Mouse (Mus musculus): ENCODE measurements at regions not wholly inside any gene's neighbourhood (a gene's known extent, or its start where the extent isn't known, plus 50 kb on each side); places are given as distances from the start of the nearest gene placed in this dataset.
A peak's percentile ranks its signal among the peaks of the same experiment; 100 is the strongest.

GRCm38 (mm10) chr5:73902470-73903218 lies 165.6 kb downstream of the Usp46 start:
- Histone ChIP-seq H3K4me3 (ENCODE audit: low read depth, low read length) (no peak overlapping the region), H3K27ac (replicated peaks; ENCODE audit: low read depth, low read length) (peak overlapping the region; percentile 65), H3K27me3 (ENCODE audit: control insufficient read depth, insufficient read depth, low read length) (no peaks in the 10 kb centered on the region), H3K9ac (ENCODE audit: low read length) (no peak overlapping the region), H3K4me2 (ENCODE audit: low read depth, severe bottlenecking) (no peak overlapping the region), H3K9me3 (ENCODE audit: control insufficient read depth, low read length) (no peaks in the 10 kb centered on the region), H3K4me1 (ENCODE audit: control insufficient read depth, insufficient read depth, low read length) (peaks cover 9% of the 10 kb centered on the region), H3K36me3 (ENCODE audit: control insufficient read depth, insufficient read depth, low read length) (no peaks in the 10 kb centered on the region)
- ATAC-seq (ENCODE audit: insufficient number of reproducible peaks, low FRiP score, low TSS enrichment, low read depth) (no peak), DNase-seq (ENCODE audit: low spot score) (peak; percentile 33)
- WGBS: 47% methylated on average over 7 of the region's 7 CpGs

GRCm38 (mm10) chr5:73903219-73903570 lies 165.0 kb downstream of the Usp46 start:
- Histone ChIP-seq H3K9me3 (ENCODE audit: control insufficient read depth, low read length) (no peaks in the 10 kb centered on the region), H3K4me3 (ENCODE audit: low read depth, low read length) (no peak overlapping the region), H3K36me3 (ENCODE audit: control insufficient read depth, insufficient read depth, low read length) (no peaks in the 10 kb centered on the region), H3K27ac (replicated peaks; ENCODE audit: low read depth, low read length) (peak overlapping the region; percentile 65), H3K4me1 (ENCODE audit: control insufficient read depth, insufficient read depth, low read length) (peaks cover 9% of the 10 kb centered on the region), H3K9ac (ENCODE audit: low read length) (no peak overlapping the region), H3K4me2 (ENCODE audit: low read depth, severe bottlenecking) (no peak overlapping the region), H3K27me3 (ENCODE audit: control insufficient read depth, insufficient read depth, low read length) (no peaks in the 10 kb centered on the region)
- ATAC-seq (ENCODE audit: insufficient number of reproducible peaks, low FRiP score, low TSS enrichment, low read depth): no peak
- peak; percentile 26 for DNase-seq (ENCODE audit: low spot score)
- 60% methylated on average over 8 of the region's 8 CpGs for WGBS

- H3K9me3 ChIP-seq (ENCODE audit: control insufficient read depth, low read length): no peaks in the 10 kb centered on the region
- H3K4me2 ChIP-seq (ENCODE audit: low read depth, severe bottlenecking): no peak overlapping the region
- H3K4me3 ChIP-seq (ENCODE audit: low read depth, low read length): no peak overlapping the region
- H3K4me1 ChIP-seq (ENCODE audit: control insufficient read depth, insufficient read depth, low read length): peaks cover 9% of the 10 kb centered on the region
- no peaks in the 10 kb centered on the region for H3K36me3 ChIP-seq (ENCODE audit: control insufficient read depth, insufficient read depth, low read length)
- ATAC-seq (ENCODE audit: insufficient number of reproducible peaks, low FRiP score, low TSS enrichment, low read depth) (no peak), DNase-seq (ENCODE audit: low spot score) (no peak)
- H3K27me3 ChIP-seq (ENCODE audit: control insufficient read depth, insufficient read depth, low read length): no peaks in the 10 kb centered on the region
- H3K9ac ChIP-seq (ENCODE audit: low read length): no peak overlapping the region
- 93% methylated on average over 8 of the region's 8 CpGs for WGBS
- no peak overlapping the region for H3K27ac ChIP-seq (replicated peaks; ENCODE audit: low read depth, low read length)
These were observed 164.0 kb downstream of the Usp46 start for GRCm38 (mm10) chr5:73904146-73904811.

- Histone ChIP-seq H3K27ac (replicated peaks; ENCODE audit: low read depth, low read length) (no peak overlapping the region), H3K4me2 (ENCODE audit: low read depth, severe bottlenecking) (no peak overlapping the region), H3K9ac (ENCODE audit: low read length) (no peak overlapping the region), H3K27me3 (ENCODE audit: control insufficient read depth, insufficient read depth, low read length) (no peaks in the 10 kb centered on the region), H3K4me1 (ENCODE audit: control insufficient read depth, insufficient read depth, low read length) (no peaks in the 10 kb centered on the region; the same call in 1 of the 2 replicates), H3K9me3 (ENCODE audit: control insufficient read depth, low read length) (no peaks in the 10 kb centered on the region), H3K36me3 (ENCODE audit: control insufficient read depth, insufficient read depth, low read length) (no peaks in the 10 kb centered on the region), H3K4me3 (ENCODE audit: low read depth, low read length) (no peak overlapping the region)
- ATAC-seq (ENCODE audit: insufficient number of reproducible peaks, low FRiP score, low TSS enrichment, low read depth): no peak
- 58% methylated on average over 1 of the region's 1 CpGs for WGBS
- DNase-seq (ENCODE audit: low spot score): no peak
These were observed 156.1 kb downstream of the Usp46 start for GRCm38 (mm10) chr5:73912149-73912548.

- Histone ChIP-seq H3K27me3 (ENCODE audit: control insufficient read depth, insufficient read depth, low read length) (no peaks in the 10 kb centered on the region), H3K36me3 (ENCODE audit: control insufficient read depth, insufficient read depth, low read length) (no peaks in the 10 kb centered on the region), H3K9me3 (ENCODE audit: control insufficient read depth, low read length) (no peaks in the 10 kb centered on the region), H3K4me1 (ENCODE audit: control insufficient read depth, insufficient read depth, low read length) (peaks cover 4% of the 10 kb centered on the region; the same call in 1 of the 2 replicates), H3K9ac (ENCODE audit: low read length) (no peak overlapping the region), H3K4me3 (ENCODE audit: low read depth, low read length) (no peak overlapping the region), H3K4me2 (ENCODE audit: low read depth, severe bottlenecking) (no peak overlapping the region), H3K27ac (replicated peaks; ENCODE audit: low read depth, low read length) (no peak overlapping the region)
- no peak for ATAC-seq (ENCODE audit: insufficient number of reproducible peaks, low FRiP score, low TSS enrichment, low read depth)
- DNase-seq (ENCODE audit: low spot score): no peak
- 53% methylated on average over 6 of the region's 6 CpGs for WGBS
These were observed 155.1 kb downstream of the Usp46 start for GRCm38 (mm10) chr5:73913116-73913515.

GRCm38 (mm10) chr5:73918011-73918410 lies 150.2 kb downstream of the Usp46 start:
- no peak for ATAC-seq (ENCODE audit: insufficient number of reproducible peaks, low FRiP score, low TSS enrichment, low read depth)
- Histone ChIP-seq H3K27me3 (ENCODE audit: control insufficient read depth, insufficient read depth, low read length) (no peaks in the 10 kb centered on the region), H3K36me3 (ENCODE audit: control insufficient read depth, insufficient read depth, low read length) (no peaks in the 10 kb centered on the region), H3K4me1 (ENCODE audit: control insufficient read depth, insufficient read depth, low read length) (peaks cover 4% of the 10 kb centered on the region; the same call in 1 of the 2 replicates), H3K4me2 (ENCODE audit: low read depth, severe bottlenecking) (no peak overlapping the region), H3K9me3 (ENCODE audit: control insufficient read depth, low read length) (no peaks in the 10 kb centered on the region), H3K9ac (ENCODE audit: low read length) (no peak overlapping the region), H3K27ac (replicated peaks; ENCODE audit: low read depth, low read length) (no peak overlapping the region), H3K4me3 (ENCODE audit: low read depth, low read length) (no peak overlapping the region)
- no peak for DNase-seq (ENCODE audit: low spot score)
- 14% methylated on average over 2 of the region's 2 CpGs for whole genome bisulfite sequencing

GRCm38 (mm10) chr5:73919936-73920335 lies 148.3 kb downstream of the Usp46 start:
- Histone ChIP-seq H3K4me3 (ENCODE audit: low read depth, low read length) (no peak overlapping the region), H3K4me2 (ENCODE audit: low read depth, severe bottlenecking) (no peak overlapping the region), H3K9ac (ENCODE audit: low read length) (no peak overlapping the region), H3K27me3 (ENCODE audit: control insufficient read depth, insufficient read depth, low read length) (no peaks in the 10 kb centered on the region), H3K4me1 (ENCODE audit: control insufficient read depth, insufficient read depth, low read length) (0 out of 2 replicates have a peak, but pooled peaks cover 4% of the 10 kb centered on the region), H3K9me3 (ENCODE audit: control insufficient read depth, low read length) (no peaks in the 10 kb centered on the region), H3K27ac (replicated peaks; ENCODE audit: low read depth, low read length) (no peak overlapping the region), H3K36me3 (ENCODE audit: control insufficient read depth, insufficient read depth, low read length) (no peaks in the 10 kb centered on the region)
- ATAC-seq (ENCODE audit: insufficient number of reproducible peaks, low FRiP score, low TSS enrichment, low read depth) (no peak), DNase-seq (ENCODE audit: low spot score) (no peak)
- WGBS: 90% methylated on average over 6 of the region's 6 CpGs

- H3K27ac ChIP-seq (replicated peaks; ENCODE audit: low read depth, low read length): no peak overlapping the region
- H3K4me1 ChIP-seq (ENCODE audit: control insufficient read depth, insufficient read depth, low read length): no peaks in the 10 kb centered on the region
- DNase-seq (ENCODE audit: low spot score) (no peak), ATAC-seq (ENCODE audit: insufficient number of reproducible peaks, low FRiP score, low TSS enrichment, low read depth) (no peak)
- no peak overlapping the region for H3K9ac ChIP-seq (ENCODE audit: low read length)
- no peak overlapping the region for H3K4me2 ChIP-seq (ENCODE audit: low read depth, severe bottlenecking)
- no peak overlapping the region for H3K4me3 ChIP-seq (ENCODE audit: low read depth, low read length)
- no peaks in the 10 kb centered on the region for H3K36me3 ChIP-seq (ENCODE audit: control insufficient read depth, insufficient read depth, low read length)
- no peaks in the 10 kb centered on the region for H3K9me3 ChIP-seq (ENCODE audit: control insufficient read depth, low read length)
- WGBS: 77% methylated on average over 9 of the region's 9 CpGs
- H3K27me3 ChIP-seq (ENCODE audit: control insufficient read depth, insufficient read depth, low read length): no peaks in the 10 kb centered on the region
These were observed 140.7 kb downstream of the Usp46 start for GRCm38 (mm10) chr5:73927534-73927933.
